Mouse (Mus musculus) embryo, embryonic 11.5 days (tissue): ENCODE results near the gene Crocc2.
A peak's percentile ranks its signal among the peaks of the same experiment; 100 is the strongest.

ENCODE experiments used
- DNase-seq: peaks from one replicate; pipeline ENCODE4 v3.0.0-alpha.2; 2012; ENCODE audit warnings: low read depth, low spot score

Crocc2 gene

GRCm38 (mm10) chr1:93168295-93168775 is at the start of gene Crocc2:
Gene Crocc2, plus strand, starts transcription at chr1:93168725.
- DNase-seq, result no peak

GRCm38 (mm10) chr1:93118816-93119215 is 49.7 kb upstream of the Crocc2 start:
- DNase-seq, result no peak

GRCm38 (mm10) chr1:93123179-93123854 is 45.2 kb upstream of the Crocc2 start:
- DNase-seq, result no peak

GRCm38 (mm10) chr1:93124066-93124465 is 44.5 kb upstream of the Crocc2 start:
- DNase-seq, result no peak

DNA sequence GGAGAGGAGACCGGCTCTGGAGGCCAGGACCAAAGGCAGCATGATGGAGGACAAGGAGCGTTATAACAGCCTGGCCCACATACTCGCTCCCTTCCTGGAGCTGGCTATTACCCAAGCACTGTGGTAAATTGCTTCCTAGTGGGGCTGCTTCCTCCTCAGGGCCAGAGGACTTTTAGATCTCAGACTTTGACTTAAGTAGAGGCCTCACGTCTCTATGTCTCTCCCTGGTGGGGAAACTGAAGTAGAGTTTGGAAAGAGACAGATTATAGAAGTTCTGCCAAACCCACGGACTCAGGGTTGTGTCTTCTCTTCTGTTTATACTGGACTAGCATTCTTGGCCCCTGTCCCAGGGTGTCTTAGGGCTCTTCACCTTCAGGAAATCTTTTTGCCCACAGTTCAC is 43.3 kb upstream of the Crocc2 start:
- no peak for DNase-seq

- no peak for DNase-seq
Observed at GRCm38 (mm10) chr1:93128209-93128608, 40.3 kb upstream of the Crocc2 start.

DNA sequence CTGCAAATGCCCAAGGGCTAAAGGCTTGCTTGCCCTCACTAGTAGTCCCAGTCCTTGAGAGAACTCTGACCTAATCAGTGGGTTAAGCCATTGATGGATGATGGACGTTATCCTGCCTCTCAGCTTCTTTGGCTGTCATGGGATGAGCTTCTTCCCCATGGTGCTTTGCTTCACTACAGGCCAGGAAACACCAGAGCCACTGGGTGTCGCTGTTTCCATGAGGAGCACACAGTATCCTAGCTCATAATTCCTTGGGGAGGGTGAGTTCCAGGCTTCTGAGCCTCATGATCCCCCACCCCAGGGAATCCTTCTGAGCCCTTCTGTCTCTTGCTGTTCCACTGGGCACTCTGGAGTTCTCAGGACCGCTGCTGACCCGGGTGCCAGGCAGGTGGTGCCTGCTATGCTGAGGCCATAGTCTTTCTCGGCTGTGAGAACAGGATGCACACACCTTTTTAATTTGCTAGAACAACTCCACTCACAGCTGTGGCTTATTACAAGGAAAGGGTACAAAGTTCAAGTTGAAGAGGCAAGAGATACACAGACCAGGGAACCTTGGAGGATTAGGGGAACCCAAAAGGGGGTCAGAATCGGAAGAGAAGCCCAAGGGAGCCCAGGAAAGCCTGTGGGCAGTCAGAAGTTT is 39.7 kb upstream of the Crocc2 start:
- peak; percentile 35 for DNase-seq

- DNase-seq, result no peak
Observed at GRCm38 (mm10) chr1:93130242-93130983, 38.1 kb upstream of the Crocc2 start.

DNA sequence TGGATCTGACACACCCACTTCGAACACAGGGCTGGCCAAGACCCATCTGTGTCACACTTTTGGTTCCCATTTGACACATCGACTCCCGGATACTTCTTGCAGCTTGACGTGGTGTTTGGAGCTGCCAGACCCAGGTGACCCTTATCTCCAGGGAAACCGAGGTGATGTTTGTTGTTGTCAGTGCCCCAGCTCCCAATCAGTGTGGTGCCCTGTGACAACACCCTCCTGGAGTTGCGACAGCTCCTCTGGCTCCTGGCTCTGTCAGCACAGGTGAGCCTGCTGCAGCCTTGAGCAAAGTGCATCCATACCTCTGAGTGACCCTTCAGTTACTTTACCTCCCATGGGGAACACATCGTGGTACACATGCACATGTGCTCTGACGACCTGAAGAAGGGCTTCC is 35.8 kb upstream of the Crocc2 start:
- no peak for DNase-seq

DNA sequence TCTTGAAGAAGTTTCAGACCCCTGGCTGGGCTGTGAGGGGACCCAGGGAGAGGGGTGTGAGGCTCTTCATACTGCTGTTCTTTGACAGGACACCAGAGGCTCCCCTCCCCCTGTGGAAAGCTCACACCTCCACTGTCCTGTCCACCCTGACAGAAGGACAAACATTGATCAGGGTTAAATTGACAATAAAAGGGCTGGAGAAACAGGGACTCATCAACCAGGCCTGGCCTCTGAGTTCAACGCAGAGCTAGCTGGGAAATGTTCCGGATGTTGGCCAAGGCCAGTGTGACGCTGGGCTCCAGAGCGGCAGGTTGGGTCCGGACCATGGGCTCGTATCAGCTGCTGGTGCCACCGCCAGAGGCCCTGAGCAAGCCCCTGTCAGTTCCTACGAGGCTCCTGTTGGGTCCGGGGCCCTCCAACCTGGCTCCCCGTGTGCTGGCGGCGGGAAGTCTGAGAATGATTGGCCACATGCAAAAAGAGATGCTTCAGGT is 33.4 kb upstream of the Crocc2 start, which contains the start of gene Agxt:
Gene Agxt, plus strand, starts transcription at position 205 of the 491 bp plus-strand sequence.
- no peak for DNase-seq

DNA sequence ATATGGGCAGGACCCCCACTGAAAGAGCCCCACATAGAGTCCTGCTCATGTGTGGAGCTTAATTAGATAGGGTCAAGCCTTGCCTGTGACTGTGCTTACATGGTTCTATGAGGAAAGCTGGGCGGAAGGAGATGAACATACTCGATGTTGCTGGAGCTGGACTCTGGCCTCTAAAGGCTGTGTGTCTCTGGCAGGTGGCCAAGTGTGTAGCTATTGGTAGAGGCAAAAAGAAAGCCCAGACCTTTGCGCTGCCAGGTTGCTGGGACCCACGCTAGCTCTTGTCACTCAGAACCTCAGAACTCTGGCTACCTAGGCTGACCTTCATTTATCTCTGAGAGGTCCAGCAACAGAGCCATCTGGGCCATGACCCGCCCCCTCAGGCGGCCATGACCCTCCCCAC is 30.0 kb upstream of the Crocc2 start:
- DNase-seq, result no peak

DNA sequence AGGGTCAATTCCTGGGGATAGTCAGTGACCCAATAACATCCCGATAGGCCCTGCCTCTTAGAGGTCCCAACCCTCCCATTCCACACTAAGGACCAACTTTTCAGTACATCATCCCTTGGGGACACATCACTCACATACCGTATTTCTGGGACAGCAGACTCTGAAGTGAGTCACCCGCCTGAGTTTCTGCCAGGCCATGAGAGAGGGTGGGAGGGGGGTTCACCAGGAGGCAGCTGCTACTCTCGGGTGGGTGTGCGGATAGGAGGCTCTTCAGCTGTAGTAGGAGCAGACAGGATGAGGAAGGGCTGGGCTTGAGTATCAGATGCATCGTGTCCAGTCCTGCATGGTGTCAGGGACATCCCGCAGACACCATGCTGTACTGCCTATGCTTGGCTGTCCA is 28.8 kb upstream of the Crocc2 start:
- no peak for DNase-seq

DNA sequence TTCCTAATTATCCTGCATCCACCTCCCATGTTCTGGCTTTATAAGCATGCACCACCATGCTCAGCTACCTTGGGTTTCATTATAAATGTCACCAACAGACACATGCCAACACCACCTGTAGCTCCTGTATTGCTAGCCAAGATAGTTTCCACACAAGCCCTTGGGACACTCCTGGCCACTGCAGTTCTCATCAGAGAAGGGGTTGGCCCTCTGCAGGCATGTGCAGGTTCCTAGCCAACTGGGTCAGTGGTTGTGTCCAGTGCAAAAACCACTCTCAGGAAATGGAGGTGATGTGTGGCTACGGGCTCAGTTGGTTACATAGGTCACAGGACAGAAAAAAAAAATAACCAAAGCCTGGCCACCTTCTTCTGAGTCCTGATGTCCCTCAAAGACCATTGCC is 25.7 kb upstream of the Crocc2 start:
- no peak for DNase-seq

GRCm38 (mm10) chr1:93144176-93144575 is 24.3 kb upstream of the Crocc2 start:
- DNase-seq, result no peak

- DNase-seq, result no peak
Observed at GRCm38 (mm10) chr1:93150907-93151661, 17.4 kb upstream of the Crocc2 start.

DNA sequence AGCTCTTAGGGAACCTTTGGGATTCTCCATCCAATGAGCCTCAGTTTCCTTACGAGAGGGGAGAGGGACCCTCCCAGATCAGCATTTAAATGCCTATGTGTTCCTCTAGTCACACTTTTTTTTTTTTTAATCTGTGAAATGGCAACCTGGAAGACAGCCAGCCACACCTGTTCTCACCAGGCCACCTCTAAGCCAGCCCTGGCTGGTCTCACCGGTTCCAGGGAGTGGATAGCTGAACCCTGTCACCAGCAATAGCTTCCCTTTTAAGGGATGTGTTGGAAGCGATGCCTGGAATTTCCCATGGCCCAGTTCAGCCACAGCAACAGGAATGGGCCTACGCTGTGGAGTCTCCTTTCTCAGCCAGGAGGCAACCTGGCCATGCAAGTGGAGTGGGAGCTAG is 11.0 kb upstream of the Crocc2 start:
- no peak for DNase-seq

DNA sequence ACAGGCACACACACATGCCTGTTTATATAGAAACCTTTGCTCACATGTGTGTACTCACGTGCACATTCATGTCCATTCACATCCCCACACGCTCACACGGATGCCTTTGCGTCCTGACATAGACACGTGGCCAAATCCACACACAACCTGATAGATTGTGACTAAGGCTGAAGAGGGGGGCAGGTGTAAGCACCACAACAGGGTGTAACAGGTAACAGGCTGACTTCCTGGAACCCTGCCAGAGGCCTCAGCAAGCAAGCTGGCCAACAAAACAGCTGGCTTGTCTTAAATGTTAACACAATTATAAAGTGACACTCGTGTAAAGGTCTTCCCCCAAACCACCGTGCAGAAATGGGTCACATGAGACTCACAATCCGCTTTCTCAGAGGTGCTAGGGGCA is 9.6 kb upstream of the Crocc2 start:
- no peak for DNase-seq

DNA sequence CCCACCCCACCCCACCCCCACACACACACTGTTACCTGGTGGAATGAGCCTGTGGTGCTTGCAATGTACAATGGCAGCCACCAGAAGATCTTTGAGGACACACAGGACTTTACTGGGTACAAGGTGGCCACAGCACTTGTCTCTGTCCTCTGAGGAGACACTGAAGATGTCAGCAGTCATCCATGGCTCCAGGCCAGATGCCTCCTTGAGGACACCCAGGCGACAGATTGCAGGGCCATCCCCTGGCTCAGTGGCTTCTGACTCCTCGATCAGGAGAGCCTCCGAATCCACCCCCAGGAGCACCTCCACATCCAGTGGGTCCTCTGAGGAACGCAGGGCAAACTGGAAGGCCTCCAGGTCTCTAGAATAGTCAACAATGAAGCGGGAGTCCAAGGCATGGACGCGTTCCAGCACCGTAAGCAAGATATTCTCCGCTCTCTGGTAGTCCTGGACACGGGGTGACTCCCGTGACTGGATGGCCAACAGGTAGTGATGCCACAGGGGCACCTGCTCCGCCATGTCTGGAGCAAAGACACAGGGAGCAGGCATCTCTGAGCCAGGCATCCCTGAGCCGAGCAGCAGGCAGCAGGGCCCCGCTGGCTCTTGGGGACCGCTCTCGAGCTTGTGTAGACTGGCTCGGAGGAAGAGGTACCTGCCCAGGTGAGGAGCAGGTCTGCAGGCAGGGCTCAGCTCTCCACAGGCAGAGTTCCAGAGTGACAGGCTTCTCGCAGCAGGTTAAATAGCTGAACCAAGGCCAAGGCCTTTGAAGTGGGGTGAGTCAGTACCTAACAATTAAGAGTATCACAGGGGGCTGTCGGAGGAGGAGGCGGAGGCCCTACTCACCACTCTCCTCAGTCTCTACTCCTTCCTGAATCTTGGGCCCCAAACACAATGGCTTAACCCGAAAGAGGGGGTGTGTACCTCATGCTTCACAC is 8.7 kb upstream of the Crocc2 start:
- no peak for DNase-seq

- DNase-seq, result no peak
Observed at GRCm38 (mm10) chr1:93160501-93161133, 7.9 kb upstream of the Crocc2 start, which contains the start of gene 2310007B03Rik. Gene 2310007B03Rik, minus strand, starts transcription at chr1:93160948.

DNA sequence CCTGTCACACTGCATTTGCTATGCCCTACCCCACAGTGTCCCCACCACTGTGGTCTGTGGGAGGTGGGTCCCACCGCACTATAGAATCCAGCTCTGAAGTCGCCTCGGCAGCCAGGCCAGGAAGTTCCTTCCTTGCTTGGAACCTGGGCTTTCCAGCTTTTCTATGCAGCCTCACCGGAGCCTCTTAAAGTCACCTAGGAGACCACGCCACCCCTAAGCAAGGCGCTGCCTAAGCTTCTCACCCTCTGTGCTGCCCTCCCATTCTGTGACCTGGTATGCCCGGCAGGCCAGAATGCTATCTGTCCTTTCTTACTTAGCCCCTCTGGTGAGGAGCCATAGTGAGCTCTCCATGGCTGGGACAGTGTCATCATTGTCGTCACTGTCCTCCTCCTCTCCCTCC is 7.2 kb upstream of the Crocc2 start:
- DNase-seq, result no peak
